Comparison of ENCODE assay signal across 17 mouse cellular contexts in genomic region chr7:114071395-114071794, GRCm38 (mm10). TPM values are rescaled to one million over a fixed set of nuclear protein-coding genes. Genes with fewer than 3 reads are reported as not detected.
DNase-seq lines count a peak whose midpoint lies in the region; ATAC-seq lines count a peak whose summit lies in the region.
"Had no signal": no experiment of that assay in that cellular context is flagged by ENCODE, and none has a peak within 500 bp of the region (broad histone marks: within the 10 kb centered on the region; RNA-seq: fewer than 3 reads in every experiment).

No protein-coding gene starts in this region.

- no peak for DNase-seq in heart, postnatal 10 days
- no peak for DNase-seq in kidney, postnatal 4 days
- DNase-seq in Muller cell, postnatal 12 days (ENCODE audit: inconsistent ontology term): peak; percentile 35
- peak; percentile 53 for DNase-seq in mesoderm, embryonic 11.5 days (ENCODE audit: low read depth, low spot score)
- DNase-seq in liver: no peak
- DNase-seq: adrenal gland, postnatal 36 days; B cell, adult 2 months; gastrocnemius, postnatal 14 days; kidney, adult 9 months had no signal

- intact Hi-C loops in heart, postnatal 10 days (cut with DNase I): no loop called here

- WGBS in heart, embryonic 12.5 days: 79% methylated on average over 5 of the region's 5 CpGs
- 64% methylated on average over 5 of the region's 5 CpGs for WGBS in kidney, embryonic 15.5 days

- H3K4me2 ChIP-seq in heart, embryonic 12.5 days: peak overlapping the region; percentile 49; the same call in 1 of the 2 replicates
- H3K4me2 ChIP-seq in kidney, embryonic 15.5 days: peak overlapping the region; percentile 36; the same call in 1 of the 2 replicates
- H3K4me2 ChIP-seq: hindbrain, embryonic 12.5 days had no signal

- ATAC-seq in heart, embryonic 12.5 days (ENCODE audit: insufficient number of reproducible peaks, low FRiP score): no peak
- no peak for ATAC-seq in kidney, embryonic 15.5 days (replicated peaks; ENCODE audit: low FRiP score)
- no peak for ATAC-seq in cerebellum, adult (ENCODE audit: insufficient number of reproducible peaks, low FRiP score, low TSS enrichment)
- ATAC-seq: forebrain, embryonic 16.5 days had no signal

- no peak overlapping the region for H3K4me3 ChIP-seq in heart, embryonic 12.5 days
- no peak overlapping the region for H3K4me3 ChIP-seq in kidney, embryonic 15.5 days (replicated peaks)
- H3K4me3 ChIP-seq: erythroblast, embryonic 14.5 days; hindbrain, embryonic 12.5 days had no signal

- peaks cover 38% of the 10 kb centered on the region for H3K4me1 ChIP-seq in heart, embryonic 12.5 days (replicated peaks)
- H3K4me1 ChIP-seq in kidney, embryonic 15.5 days: peaks cover 42% of the 10 kb centered on the region

- no peaks in the 10 kb centered on the region for H3K27me3 ChIP-seq in heart, embryonic 12.5 days (replicated peaks)
- no peaks in the 10 kb centered on the region for H3K27me3 ChIP-seq in kidney, embryonic 15.5 days
- H3K27me3 ChIP-seq: hindbrain, embryonic 12.5 days had no signal

- H3K9ac ChIP-seq in heart, embryonic 12.5 days: 0 out of 2 replicates have a peak overlapping the region, but pooled peaks have one; percentile 28
- no peak overlapping the region for H3K9ac ChIP-seq in kidney, embryonic 15.5 days
- H3K9ac ChIP-seq: hindbrain, embryonic 12.5 days; lung, embryonic 14.5 days had no signal

- H3K27ac ChIP-seq in heart, embryonic 12.5 days (ENCODE audit: poor library complexity, severe bottlenecking): peak overlapping the region; percentile 70
- H3K27ac ChIP-seq in kidney, embryonic 15.5 days: peak overlapping the region; percentile 83

- 0 out of 2 replicates have a peak, but pooled peaks cover 3% of the 10 kb centered on the region for H3K36me3 ChIP-seq in heart, embryonic 12.5 days
- no peaks in the 10 kb centered on the region for H3K36me3 ChIP-seq in kidney, embryonic 15.5 days
- H3K36me3 ChIP-seq: G1E; hindbrain, embryonic 12.5 days had no signal

- no peaks in the 10 kb centered on the region for H3K9me3 ChIP-seq in heart, embryonic 12.5 days (replicated peaks)
- H3K9me3 ChIP-seq in kidney, embryonic 15.5 days (replicated peaks): no peaks in the 10 kb centered on the region
- H3K9me3 ChIP-seq: G1E; hindbrain, embryonic 12.5 days had no signal

RNA-seq across cellular contexts. Expression of gene Rras2, which starts 46.2 kb away (rescaled TPM):
- polyA plus RNA-seq in heart, embryonic 12.5 days (2016; fragmentation: Nextera tagmentation; extraction: Ambion mirVana): 61.6 and 65.6 TPM in 2 replicates
- 10 to 100 TPM; 50.2 to 66.9 TPM for total RNA-seq in heart, postnatal 10 days (2021)
- 36.0 and 39.9 TPM in 2 replicates for polyA plus RNA-seq in kidney, embryonic 15.5 days (2015; fragmentation: Nextera tagmentation; extraction: Ambion mirVana)
- polyA plus RNA-seq: erythroblast, embryonic 14.5 days; G1E had no signal

Comparison
In these comparisons a context has a peak if more than half of its experiments do, and no peak if none do; other contexts are left out.
1. DNase-seq: peak in Muller cell, postnatal 12 days (single experiment) and mesoderm, embryonic 11.5 days (single experiment); none in heart, postnatal 10 days (0 of 2), kidney, postnatal 4 days (0 of 2) and liver (single experiment).